Mouse (Mus musculus): ENCODE measurements at regions not wholly inside any gene's neighbourhood (a gene's known extent, or its start where the extent isn't known, plus 50 kb on each side); places are given as distances from the start of the nearest gene placed in this dataset.

- no peaks in the 10 kb centered on the region for H3K4me1 ChIP-seq (ENCODE audit: insufficient read depth)
- 70% methylated on average over 5 of the region's 5 CpGs for WGBS
- H3K36me3 ChIP-seq (ENCODE audit: insufficient read depth): no peaks in the 10 kb centered on the region
- ATAC-seq (ENCODE audit: insufficient read depth) (no peak), DNase-seq (no peak)
- no peaks in the 10 kb centered on the region for H3K27me3 ChIP-seq (ENCODE audit: insufficient read depth, low read length)
- TF ChIP-seq CTCF (IDR thresholded peaks at IDR 0.05; ENCODE audit: low read depth): no peak
- no peaks in the 10 kb centered on the region for H3K9me3 ChIP-seq (ENCODE audit: low read depth, low read length)
- no peak overlapping the region for H3K4me3 ChIP-seq (ENCODE audit: low read depth, low read length)
- H3K4me2 ChIP-seq: no peak overlapping the region
- no peak overlapping the region for H3K27ac ChIP-seq (ENCODE audit: low read depth)
- H3K9ac ChIP-seq: no peak overlapping the region
Measured at GRCm38 (mm10) chr2:160017020-160017812, 316.7 kb downstream of the Gm826 start.

- no peaks in the 10 kb centered on the region for H3K36me3 ChIP-seq (ENCODE audit: insufficient read depth)
- H3K9me3 ChIP-seq (ENCODE audit: low read depth, low read length): no peaks in the 10 kb centered on the region
- no peaks in the 10 kb centered on the region for H3K4me1 ChIP-seq (ENCODE audit: insufficient read depth)
- no peak overlapping the region for H3K27ac ChIP-seq (ENCODE audit: low read depth)
- H3K4me3 ChIP-seq (ENCODE audit: low read depth, low read length): no peak overlapping the region
- H3K27me3 ChIP-seq (ENCODE audit: insufficient read depth, low read length): no peaks in the 10 kb centered on the region
- no peak for DNase-seq
- whole genome bisulfite sequencing: 82% methylated on average over 6 of the region's 6 CpGs
- H3K4me2 ChIP-seq: no peak overlapping the region
- H3K9ac ChIP-seq: no peak overlapping the region
- TF ChIP-seq CTCF (IDR thresholded peaks at IDR 0.05; ENCODE audit: low read depth): no peak
- ATAC-seq (ENCODE audit: insufficient read depth): no peak
Measured at GRCm38 (mm10) chr2:160011421-160011820, 322.5 kb downstream of the Gm826 start.

DNA sequence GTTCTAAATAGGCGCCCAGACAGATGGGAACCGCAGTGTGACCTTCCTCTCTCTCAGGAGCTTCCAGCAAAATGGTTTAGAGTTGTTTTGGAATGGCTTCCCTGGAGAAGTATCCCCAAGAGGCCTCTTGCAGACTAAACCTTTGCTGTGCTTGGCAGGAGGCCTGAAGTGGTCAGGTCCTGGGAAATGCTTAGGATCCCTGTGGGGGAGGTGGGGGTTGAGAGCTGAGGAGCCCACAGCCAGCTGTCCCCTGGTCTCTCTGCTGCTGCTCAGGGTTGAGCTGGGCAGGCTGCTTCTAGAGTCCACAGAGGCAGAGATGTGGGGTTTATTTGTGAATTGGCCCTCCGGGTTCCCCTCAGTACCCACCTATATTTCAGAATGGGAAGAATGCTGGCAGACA is 331.3 kb downstream of the Gm826 start:
- Histone ChIP-seq H3K9ac (no peak overlapping the region), H3K27me3 (ENCODE audit: insufficient read depth, low read length) (no peaks in the 10 kb centered on the region), H3K4me1 (ENCODE audit: insufficient read depth) (no peaks in the 10 kb centered on the region), H3K4me2 (no peak overlapping the region), H3K9me3 (ENCODE audit: low read depth, low read length) (no peaks in the 10 kb centered on the region), H3K27ac (ENCODE audit: low read depth) (no peak overlapping the region), H3K36me3 (ENCODE audit: insufficient read depth) (no peaks in the 10 kb centered on the region), H3K4me3 (ENCODE audit: low read depth, low read length) (no peak overlapping the region)
- WGBS: 51% methylated on average over 3 of the region's 3 CpGs
- DNase-seq: peak; percentile 47
- no peak for TF ChIP-seq CTCF (IDR thresholded peaks at IDR 0.05; ENCODE audit: low read depth)
- ATAC-seq (ENCODE audit: insufficient read depth): peak; percentile 65; the same call in 1 of the 2 replicates

DNA sequence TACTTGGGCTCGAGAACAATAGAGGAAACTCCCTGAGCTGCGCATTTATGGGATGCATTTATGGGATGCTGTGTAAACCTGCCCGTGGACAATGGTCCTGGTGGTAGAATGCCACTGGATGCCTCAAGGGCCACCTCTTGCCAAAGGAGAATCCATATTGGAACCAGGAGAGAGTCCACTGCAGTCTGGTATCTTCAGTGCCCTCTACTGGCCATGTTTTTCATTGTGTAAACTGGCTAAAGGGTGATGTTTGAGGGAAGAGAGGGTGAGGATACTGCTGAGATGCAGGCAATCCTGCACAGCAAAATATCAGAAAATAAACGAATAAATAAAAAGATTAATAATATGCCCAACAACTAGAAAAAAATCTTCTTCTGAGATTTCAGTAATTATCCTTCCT is 333.5 kb downstream of the Gm826 start:
- no peak overlapping the region for H3K27ac ChIP-seq (ENCODE audit: low read depth)
- no peaks in the 10 kb centered on the region for H3K9me3 ChIP-seq (ENCODE audit: low read depth, low read length)
- ATAC-seq (ENCODE audit: insufficient read depth): no peak
- TF ChIP-seq CTCF (IDR thresholded peaks at IDR 0.05; ENCODE audit: low read depth): peak; percentile 64
- H3K4me1 ChIP-seq (ENCODE audit: insufficient read depth): no peaks in the 10 kb centered on the region
- no peak overlapping the region for H3K4me3 ChIP-seq (ENCODE audit: low read depth, low read length)
- no peaks in the 10 kb centered on the region for H3K36me3 ChIP-seq (ENCODE audit: insufficient read depth)
- WGBS: 65% methylated on average over 4 of the region's 4 CpGs
- no peak overlapping the region for H3K4me2 ChIP-seq
- H3K27me3 ChIP-seq (ENCODE audit: insufficient read depth, low read length): no peaks in the 10 kb centered on the region
- H3K9ac ChIP-seq: no peak overlapping the region
- DNase-seq: peak; percentile 68

GRCm38 (mm10) chr2:159997395-159997794 is 336.6 kb downstream of the Gm826 start:
- no peak overlapping the region for H3K9ac ChIP-seq
- ATAC-seq (ENCODE audit: insufficient read depth) (no peak), DNase-seq (no peak)
- TF ChIP-seq CTCF (IDR thresholded peaks at IDR 0.05; ENCODE audit: low read depth): no peak
- H3K9me3 ChIP-seq (ENCODE audit: low read depth, low read length): no peaks in the 10 kb centered on the region
- no peak overlapping the region for H3K4me3 ChIP-seq (ENCODE audit: low read depth, low read length)
- no peak overlapping the region for H3K27ac ChIP-seq (ENCODE audit: low read depth)
- H3K27me3 ChIP-seq (ENCODE audit: insufficient read depth, low read length): no peaks in the 10 kb centered on the region
- H3K36me3 ChIP-seq (ENCODE audit: insufficient read depth): no peaks in the 10 kb centered on the region
- no peak overlapping the region for H3K4me2 ChIP-seq
- H3K4me1 ChIP-seq (ENCODE audit: insufficient read depth): no peaks in the 10 kb centered on the region
- WGBS: 79% methylated on average over 9 of the region's 9 CpGs

DNA sequence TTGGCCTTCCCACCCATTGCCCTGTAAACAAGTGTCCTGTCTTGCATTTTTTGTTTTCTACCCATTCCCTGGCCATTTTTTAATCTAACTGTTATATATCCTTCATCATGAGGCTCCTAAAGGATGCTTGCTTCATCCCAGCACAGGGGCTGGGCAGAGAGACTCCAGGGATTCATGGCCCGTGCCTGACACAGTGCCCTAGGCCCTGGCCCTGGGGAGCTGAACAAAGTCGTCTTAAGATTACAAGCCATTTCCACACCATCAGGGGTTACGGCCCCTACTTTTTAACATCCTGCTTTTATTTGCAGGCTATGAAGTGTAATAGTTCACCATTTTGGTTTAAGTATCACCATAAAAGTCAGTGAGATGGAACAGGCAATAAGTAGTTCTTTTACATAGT is 339.5 kb downstream of the Gm826 start:
- H3K4me2 ChIP-seq: no peak overlapping the region
- DNase-seq (no peak), ATAC-seq (ENCODE audit: insufficient read depth) (no peak)
- no peaks in the 10 kb centered on the region for H3K4me1 ChIP-seq (ENCODE audit: insufficient read depth)
- WGBS: 66% methylated on average over 3 of the region's 3 CpGs
- TF ChIP-seq CTCF (IDR thresholded peaks at IDR 0.05; ENCODE audit: low read depth): no peak
- no peaks in the 10 kb centered on the region for H3K27me3 ChIP-seq (ENCODE audit: insufficient read depth, low read length)
- no peaks in the 10 kb centered on the region for H3K9me3 ChIP-seq (ENCODE audit: low read depth, low read length)
- H3K27ac ChIP-seq (ENCODE audit: low read depth): no peak overlapping the region
- no peak overlapping the region for H3K9ac ChIP-seq
- no peak overlapping the region for H3K4me3 ChIP-seq (ENCODE audit: low read depth, low read length)
- no peaks in the 10 kb centered on the region for H3K36me3 ChIP-seq (ENCODE audit: insufficient read depth)

GRCm38 (mm10) chr2:159986719-159987118 is 347.2 kb downstream of the Gm826 start:
- Histone ChIP-seq H3K27me3 (ENCODE audit: insufficient read depth, low read length) (no peaks in the 10 kb centered on the region), H3K27ac (ENCODE audit: low read depth) (no peak overlapping the region), H3K4me3 (ENCODE audit: low read depth, low read length) (no peak overlapping the region), H3K4me2 (no peak overlapping the region), H3K36me3 (ENCODE audit: insufficient read depth) (no peaks in the 10 kb centered on the region), H3K9ac (no peak overlapping the region), H3K9me3 (ENCODE audit: low read depth, low read length) (no peaks in the 10 kb centered on the region), H3K4me1 (ENCODE audit: insufficient read depth) (no peaks in the 10 kb centered on the region)
- DNase-seq (no peak), ATAC-seq (ENCODE audit: insufficient read depth) (no peak)
- no peak for TF ChIP-seq CTCF (IDR thresholded peaks at IDR 0.05; ENCODE audit: low read depth)
- 92% methylated on average over 7 of the region's 7 CpGs for WGBS

Data from lung, embryonic 14.5 days (tissue).